Mouse (Mus musculus): Measurements from ENCODE around the gene Thop1. TPM values are rescaled to one million over a fixed set of nuclear protein-coding genes. Genes with fewer than 3 reads are reported as not detected.

The Thop1 gene
- polyA plus RNA-seq, 1 experiment: 77.4 TPM

GRCm38 (mm10) chr10:81106113-81106721 lies 36.4 kb downstream of the Thop1 start:
- Histone ChIP-seq H3K36me3 (ENCODE audit: control insufficient read depth, insufficient read depth, low read length, poor library complexity, severe bottlenecking) (peaks cover 11% of the 10 kb centered on the region), H3K4me3 (ENCODE audit: low read depth, low read length) (peak overlapping the region; percentile 96), H3K27ac (ENCODE audit: insufficient read depth, low read length) (peak overlapping the region; percentile 45; the same call in 1 of the 2 replicates), H3K9me3 (replicated peaks; ENCODE audit: control insufficient read depth, insufficient read depth, low read length, poor library complexity, severe bottlenecking) (no peaks in the 10 kb centered on the region), H3K27me3 (ENCODE audit: control insufficient read depth, insufficient read depth, low read length, poor library complexity, severe bottlenecking) (no peaks in the 10 kb centered on the region), H3K4me1 (ENCODE audit: control insufficient read depth, insufficient read depth, low read length) (no peaks in the 10 kb centered on the region), H3K9ac (ENCODE audit: low read depth, poor library complexity, severe bottlenecking) (peak overlapping the region; percentile 92)
- no peak for TF ChIP-seq CTCF (IDR thresholded peaks at IDR 0.05; ENCODE audit: low read depth, low read length)
- TF ChIP-seq POLR2A (IDR thresholded peaks at IDR 0.05; ENCODE audit: insufficient read depth, low read length): no peak
- no peak for TF ChIP-seq EP300 (IDR thresholded peaks at IDR 0.05; ENCODE audit: insufficient read depth, low read depth, low read length)

- Histone ChIP-seq H3K27ac (ENCODE audit: insufficient read depth, low read length) (no peak overlapping the region), H3K4me3 (ENCODE audit: low read depth, low read length) (no peak overlapping the region), H3K36me3 (ENCODE audit: control insufficient read depth, insufficient read depth, low read length, poor library complexity, severe bottlenecking) (peaks cover 19% of the 10 kb centered on the region), H3K9me3 (replicated peaks; ENCODE audit: control insufficient read depth, insufficient read depth, low read length, poor library complexity, severe bottlenecking) (no peaks in the 10 kb centered on the region), H3K9ac (ENCODE audit: low read depth, poor library complexity, severe bottlenecking) (no peak overlapping the region), H3K27me3 (ENCODE audit: control insufficient read depth, insufficient read depth, low read length, poor library complexity, severe bottlenecking) (no peaks in the 10 kb centered on the region), H3K4me1 (ENCODE audit: control insufficient read depth, insufficient read depth, low read length) (no peaks in the 10 kb centered on the region)
- no peak for TF ChIP-seq EP300 (IDR thresholded peaks at IDR 0.05; ENCODE audit: insufficient read depth, low read depth, low read length)
- TF ChIP-seq POLR2A (IDR thresholded peaks at IDR 0.05; ENCODE audit: insufficient read depth, low read length): no peak
- TF ChIP-seq CTCF (IDR thresholded peaks at IDR 0.05; ENCODE audit: low read depth, low read length): no peak
Observed at GRCm38 (mm10) chr10:81112946-81113345, 43.1 kb downstream of the Thop1 start.

- Histone ChIP-seq H3K4me1 (ENCODE audit: control insufficient read depth, insufficient read depth, low read length) (no peaks in the 10 kb centered on the region), H3K4me3 (ENCODE audit: low read depth, low read length) (no peak overlapping the region), H3K36me3 (ENCODE audit: control insufficient read depth, insufficient read depth, low read length, poor library complexity, severe bottlenecking) (peaks cover 16% of the 10 kb centered on the region; the same call in 1 of the 2 replicates), H3K9ac (ENCODE audit: low read depth, poor library complexity, severe bottlenecking) (no peak overlapping the region), H3K27me3 (ENCODE audit: control insufficient read depth, insufficient read depth, low read length, poor library complexity, severe bottlenecking) (no peaks in the 10 kb centered on the region), H3K9me3 (replicated peaks; ENCODE audit: control insufficient read depth, insufficient read depth, low read length, poor library complexity, severe bottlenecking) (no peaks in the 10 kb centered on the region), H3K27ac (ENCODE audit: insufficient read depth, low read length) (no peak overlapping the region)
- no peak for TF ChIP-seq EP300 (IDR thresholded peaks at IDR 0.05; ENCODE audit: insufficient read depth, low read depth, low read length)
- TF ChIP-seq POLR2A (IDR thresholded peaks at IDR 0.05; ENCODE audit: insufficient read depth, low read length): no peak
- no peak for TF ChIP-seq CTCF (IDR thresholded peaks at IDR 0.05; ENCODE audit: low read depth, low read length)
Observed at GRCm38 (mm10) chr10:81119625-81120024, 49.8 kb downstream of the Thop1 start.

- Histone ChIP-seq H3K4me3 (ENCODE audit: low read depth, low read length) (no peak overlapping the region), H3K4me1 (ENCODE audit: control insufficient read depth, insufficient read depth, low read length) (no peaks in the 10 kb centered on the region), H3K27ac (ENCODE audit: insufficient read depth, low read length) (no peak overlapping the region), H3K9me3 (replicated peaks; ENCODE audit: control insufficient read depth, insufficient read depth, low read length, poor library complexity, severe bottlenecking) (no peaks in the 10 kb centered on the region), H3K27me3 (ENCODE audit: control insufficient read depth, insufficient read depth, low read length, poor library complexity, severe bottlenecking) (no peaks in the 10 kb centered on the region), H3K9ac (ENCODE audit: low read depth, poor library complexity, severe bottlenecking) (no peak overlapping the region), H3K36me3 (ENCODE audit: control insufficient read depth, insufficient read depth, low read length, poor library complexity, severe bottlenecking) (peaks cover 9% of the 10 kb centered on the region; the same call in 1 of the 2 replicates)
- TF ChIP-seq CTCF (IDR thresholded peaks at IDR 0.05; ENCODE audit: low read depth, low read length) (no peak), POLR2A (IDR thresholded peaks at IDR 0.05; ENCODE audit: insufficient read depth, low read length) (no peak), EP300 (IDR thresholded peaks at IDR 0.05; ENCODE audit: insufficient read depth, low read depth, low read length) (no peak)
Observed at GRCm38 (mm10) chr10:81120650-81121049, 50.8 kb downstream of the Thop1 start.

- Histone ChIP-seq H3K9me3 (replicated peaks; ENCODE audit: control insufficient read depth, insufficient read depth, low read length, poor library complexity, severe bottlenecking) (no peaks in the 10 kb centered on the region), H3K4me3 (ENCODE audit: low read depth, low read length) (no peak overlapping the region), H3K27me3 (ENCODE audit: control insufficient read depth, insufficient read depth, low read length, poor library complexity, severe bottlenecking) (no peaks in the 10 kb centered on the region), H3K27ac (ENCODE audit: insufficient read depth, low read length) (no peak overlapping the region), H3K36me3 (ENCODE audit: control insufficient read depth, insufficient read depth, low read length, poor library complexity, severe bottlenecking) (peaks cover 9% of the 10 kb centered on the region; the same call in 1 of the 2 replicates), H3K9ac (ENCODE audit: low read depth, poor library complexity, severe bottlenecking) (no peak overlapping the region), H3K4me1 (ENCODE audit: control insufficient read depth, insufficient read depth, low read length) (no peaks in the 10 kb centered on the region)
- no peak for TF ChIP-seq POLR2A (IDR thresholded peaks at IDR 0.05; ENCODE audit: insufficient read depth, low read length)
- no peak for TF ChIP-seq CTCF (IDR thresholded peaks at IDR 0.05; ENCODE audit: low read depth, low read length)
- TF ChIP-seq EP300 (IDR thresholded peaks at IDR 0.05; ENCODE audit: insufficient read depth, low read depth, low read length): no peak
Observed at GRCm38 (mm10) chr10:81122889-81123288, 53.1 kb downstream of the Thop1 start.

GRCm38 (mm10) chr10:81123500-81123899 lies 53.7 kb downstream of the Thop1 start:
- Histone ChIP-seq H3K9me3 (replicated peaks; ENCODE audit: control insufficient read depth, insufficient read depth, low read length, poor library complexity, severe bottlenecking) (no peaks in the 10 kb centered on the region), H3K27me3 (ENCODE audit: control insufficient read depth, insufficient read depth, low read length, poor library complexity, severe bottlenecking) (no peaks in the 10 kb centered on the region), H3K36me3 (ENCODE audit: control insufficient read depth, insufficient read depth, low read length, poor library complexity, severe bottlenecking) (peaks cover 9% of the 10 kb centered on the region; the same call in 1 of the 2 replicates), H3K4me3 (ENCODE audit: low read depth, low read length) (no peak overlapping the region), H3K9ac (ENCODE audit: low read depth, poor library complexity, severe bottlenecking) (no peak overlapping the region), H3K27ac (ENCODE audit: insufficient read depth, low read length) (no peak overlapping the region), H3K4me1 (ENCODE audit: control insufficient read depth, insufficient read depth, low read length) (no peaks in the 10 kb centered on the region)
- TF ChIP-seq EP300 (IDR thresholded peaks at IDR 0.05; ENCODE audit: insufficient read depth, low read depth, low read length): no peak

Other genes starting within 250 kb of the Thop1 start
- gene Oaz1, start 243.4 kb upstream of the Thop1 start, polyA plus RNA-seq (2011; ENCODE audit: insufficient read depth, insufficient read length, low read depth, missing spikeins): 471 and 498 TPM in 2 replicates
- gene Lingo3, start 226.0 kb upstream of the Thop1 start, polyA plus RNA-seq (2011; ENCODE audit: insufficient read depth, insufficient read length, low read depth, missing spikeins): 1.2 and 2.4 TPM in 2 replicates
- 105 and 135 TPM in 2 replicates for gene Lsm7, start 214.8 kb upstream of the Thop1 start, polyA plus RNA-seq (2011; ENCODE audit: insufficient read depth, insufficient read length, low read depth, missing spikeins)
- 5.9 and 7.6 TPM in 2 replicates for gene Sppl2b, start 214.8 kb upstream of the Thop1 start, polyA plus RNA-seq (2011; ENCODE audit: insufficient read depth, insufficient read length, low read depth, missing spikeins)
- gene Tmprss9, start 198.2 kb upstream of the Thop1 start, polyA plus RNA-seq (2011; ENCODE audit: insufficient read depth, insufficient read length, low read depth, missing spikeins): 0.22 TPM in 1 of 2 replicates, not detected in the other
- gene Timm13, start 169.1 kb upstream of the Thop1 start, polyA plus RNA-seq (2011; ENCODE audit: insufficient read depth, insufficient read length, low read depth, missing spikeins): 135 and 146 TPM in 2 replicates
- gene Lmnb2, start 151.8 kb upstream of the Thop1 start, polyA plus RNA-seq (2011; ENCODE audit: insufficient read depth, insufficient read length, low read depth, missing spikeins): 25.9 and 28.2 TPM in 2 replicates
- 80.7 and 86.3 TPM in 2 replicates for gene Gadd45b, start 140.0 kb upstream of the Thop1 start, polyA plus RNA-seq (2011; ENCODE audit: insufficient read depth, insufficient read length, low read depth, missing spikeins)
- 4.1 TPM in 2 replicates for gene Gng7, start 55.1 kb upstream of the Thop1 start, polyA plus RNA-seq (2011; ENCODE audit: insufficient read depth, insufficient read length, low read depth, missing spikeins)
- gene Diras1, start 44.4 kb upstream of the Thop1 start, polyA plus RNA-seq (2011; ENCODE audit: insufficient read depth, insufficient read length, low read depth, missing spikeins): 0.27 and 0.90 TPM in 2 replicates
- gene Slc39a3, start 32.6 kb upstream of the Thop1 start, polyA plus RNA-seq (2011; ENCODE audit: insufficient read depth, insufficient read length, low read depth, missing spikeins): 2.8 and 4.5 TPM in 2 replicates
- gene Sgta, start 9.9 kb upstream of the Thop1 start, polyA plus RNA-seq (2011; ENCODE audit: insufficient read depth, insufficient read length, low read depth, missing spikeins): 107 and 110 TPM in 2 replicates
- 0.68 TPM in 1 of 2 replicates, not detected in the other for gene Creb3l3, start 28.8 kb downstream of the Thop1 start, polyA plus RNA-seq (2011; ENCODE audit: insufficient read depth, insufficient read length, low read depth, missing spikeins)
- 46.3 and 53.0 TPM in 2 replicates for gene Map2k2, start 35.9 kb downstream of the Thop1 start, polyA plus RNA-seq (2011; ENCODE audit: insufficient read depth, insufficient read length, low read depth, missing spikeins)
- 12.6 and 14.4 TPM in 2 replicates for gene Zbtb7a, start 65.2 kb downstream of the Thop1 start, polyA plus RNA-seq (2011; ENCODE audit: insufficient read depth, insufficient read length, low read depth, missing spikeins)
- 36.8 and 44.9 TPM in 2 replicates for gene Pias4, start 97.9 kb downstream of the Thop1 start, polyA plus RNA-seq (2011; ENCODE audit: insufficient read depth, insufficient read length, low read depth, missing spikeins)
- gene Eef2, start 106.6 kb downstream of the Thop1 start, polyA plus RNA-seq (2011; ENCODE audit: insufficient read depth, insufficient read length, low read depth, missing spikeins): 2,442 and 2,478 TPM in 2 replicates
- 61.2 and 64.8 TPM in 2 replicates for gene Dapk3, start 113.0 kb downstream of the Thop1 start, polyA plus RNA-seq (2011; ENCODE audit: insufficient read depth, insufficient read length, low read depth, missing spikeins)
- gene 4930442H23Rik, start 113.8 kb downstream of the Thop1 start, polyA plus RNA-seq (2011; ENCODE audit: insufficient read depth, insufficient read length, low read depth, missing spikeins): not detected in 2 replicates
- gene Nmrk2, start 132.0 kb downstream of the Thop1 start, polyA plus RNA-seq (2011; ENCODE audit: insufficient read depth, insufficient read length, low read depth, missing spikeins): not detected in 2 replicates
- 0.88 and 0.91 TPM in 2 replicates for gene Atcay, start 160.8 kb downstream of the Thop1 start, polyA plus RNA-seq (2011; ENCODE audit: insufficient read depth, insufficient read length, low read depth, missing spikeins)
- gene Zfr2, start 163.1 kb downstream of the Thop1 start, polyA plus RNA-seq (2011; ENCODE audit: insufficient read depth, insufficient read length, low read depth, missing spikeins): 11.2 and 11.6 TPM in 2 replicates
- 1.1 and 1.2 TPM in 2 replicates for gene Matk, start 182.9 kb downstream of the Thop1 start, polyA plus RNA-seq (2011; ENCODE audit: insufficient read depth, insufficient read length, low read depth, missing spikeins)
- gene Mrpl54, start 196.9 kb downstream of the Thop1 start, polyA plus RNA-seq (2011; ENCODE audit: insufficient read depth, insufficient read length, low read depth, missing spikeins): 52.2 and 63.7 TPM in 2 replicates
- gene Apba3, start 196.9 kb downstream of the Thop1 start, polyA plus RNA-seq (2011; ENCODE audit: insufficient read depth, insufficient read length, low read depth, missing spikeins): 25.8 and 26.4 TPM in 2 replicates
- gene Tjp3, start 221.5 kb downstream of the Thop1 start, polyA plus RNA-seq (2011; ENCODE audit: insufficient read depth, insufficient read length, low read depth, missing spikeins): 41.5 and 42.7 TPM in 2 replicates
- gene Pip5k1c, start 222.9 kb downstream of the Thop1 start, polyA plus RNA-seq (2011; ENCODE audit: insufficient read depth, insufficient read length, low read depth, missing spikeins): 28.3 and 31.5 TPM in 2 replicates

Measured in ES-Bruce4 (cell line).